Mouse (Mus musculus) cerebellum, adult 9-11 months (tissue): ENCODE data around the gene Il1f9.
"Not testable (repeated sequence)": the region's sequence is repeated elsewhere in the genome, so short reads cannot be mapped to it uniquely, and the experiment has no call there.

Source experiments
- DNase-seq: peaks from one replicate; pipeline ENCODE4 v3.0.0; 2022

The Il1f9 gene

GRCm38 (mm10) chr2:24186176-24186575, at the start of gene Il1f9:
TSS of gene Il1f9 (plus strand) at chr2:24186476.
- DNase-seq: no peak

- DNase-seq: no peak
These were observed 33.4 kb upstream of the Il1f9 start, which contains the start of gene Il1f8 for GRCm38 (mm10) chr2:24152861-24153260. TSS of gene Il1f8 (plus strand) at chr2:24153161.

- not testable (repeated sequence) for DNase-seq
These were observed 4.5 kb upstream of the Il1f9 start for GRCm38 (mm10) chr2:24181683-24182331.

- DNase-seq: not testable (repeated sequence)
These were observed 3.7 kb upstream of the Il1f9 start for GRCm38 (mm10) chr2:24182423-24183147.

- DNase-seq: not testable (repeated sequence)
These were observed 2.2 kb upstream of the Il1f9 start for GRCm38 (mm10) chr2:24184092-24184491.

- no peak for DNase-seq
These were observed 1.3 kb downstream of the Il1f9 start for GRCm38 (mm10) chr2:24187585-24187984.

- no peak for DNase-seq
These were observed 1.9 kb downstream of the Il1f9 start for GRCm38 (mm10) chr2:24188189-24188588.

GRCm38 (mm10) chr2:24215118-24215517, 28.8 kb downstream of the Il1f9 start, which contains the start of gene Il1f6:
TSS of gene Il1f6 (plus strand) at chr2:24215418.
- no peak for DNase-seq

GRCm38 (mm10) chr2:24227191-24227590, 40.9 kb downstream of the Il1f9 start:
- DNase-seq: no peak
